Mouse (Mus musculus) frontal cortex, postnatal 10 days (tissue): ENCODE data around the gene Serpina3f.
A peak's percentile ranks its signal among the peaks of the same experiment; 100 is the strongest.
"Not testable (repeated sequence)": the region's sequence is repeated elsewhere in the genome, so short reads cannot be mapped to it uniquely, and the experiment has no call there.

ENCODE experiments used
- DNase-seq, 2 experiments: peaks; one replicate each; pipeline ENCODE4 v3.0.0; 2022; ENCODE audit warnings: low spot score in 2 of 2, mixed read lengths in 1 of 2

The Serpina3f gene

DNA sequence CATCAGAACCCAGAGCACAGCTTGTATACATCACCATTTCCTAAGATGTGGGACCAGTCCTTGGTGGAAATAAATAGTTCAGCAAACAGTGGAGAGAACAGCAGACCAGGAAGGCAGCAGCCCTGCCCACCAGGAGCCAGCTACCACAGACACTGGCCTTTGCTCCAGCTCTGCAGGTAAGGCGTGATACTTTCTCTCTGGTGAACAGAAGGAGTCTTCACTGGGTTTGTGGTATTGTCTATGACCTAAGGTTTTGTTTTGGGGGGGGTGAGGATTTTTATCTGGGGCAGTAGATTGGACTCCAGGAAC, at the start of gene Serpina3f:
TSS of gene Serpina3f (plus strand) at position 100 of the 309 bp plus-strand sequence.
- no peak for DNase-seq

DNA sequence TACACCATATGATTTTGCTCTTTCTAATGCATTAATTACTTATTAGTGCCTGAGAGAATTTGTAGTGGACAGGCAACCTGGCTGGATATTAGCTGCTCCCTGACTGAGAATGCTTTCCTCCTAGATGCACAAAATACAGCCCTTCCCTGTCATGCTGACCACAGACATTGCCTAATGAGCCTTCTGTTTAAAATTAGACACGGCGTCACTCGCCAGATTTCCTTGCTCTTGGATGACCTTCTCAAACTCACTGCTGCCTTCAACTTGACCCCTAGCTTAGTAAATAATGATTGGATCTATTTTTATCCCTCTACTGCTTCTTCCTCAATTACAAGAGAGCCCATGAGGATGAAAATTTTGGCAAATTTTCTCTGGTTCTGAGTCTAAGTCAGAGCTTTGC, 39.6 kb upstream of the Serpina3f start:
- no peak for DNase-seq

DNA sequence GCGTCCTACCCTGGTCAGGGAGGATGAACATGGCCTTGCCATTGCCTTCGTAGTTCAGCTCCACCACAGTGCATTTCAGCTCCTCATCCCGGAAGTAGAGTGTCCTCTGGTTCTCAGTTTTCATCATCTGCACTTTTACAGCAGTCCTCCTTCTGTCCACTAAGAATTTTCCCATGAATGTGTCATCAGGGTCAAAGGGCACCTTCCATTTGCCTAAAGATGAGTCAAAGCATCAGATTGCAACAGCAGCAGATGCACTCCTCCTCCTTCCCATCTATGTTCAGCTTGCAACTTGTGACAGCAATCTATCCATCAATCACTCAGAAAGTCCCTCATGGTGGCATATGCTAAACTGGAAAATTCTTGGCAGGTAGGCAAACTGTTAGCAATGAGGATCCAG, 38.7 kb upstream of the Serpina3f start:
- DNase-seq, result no peak

DNA sequence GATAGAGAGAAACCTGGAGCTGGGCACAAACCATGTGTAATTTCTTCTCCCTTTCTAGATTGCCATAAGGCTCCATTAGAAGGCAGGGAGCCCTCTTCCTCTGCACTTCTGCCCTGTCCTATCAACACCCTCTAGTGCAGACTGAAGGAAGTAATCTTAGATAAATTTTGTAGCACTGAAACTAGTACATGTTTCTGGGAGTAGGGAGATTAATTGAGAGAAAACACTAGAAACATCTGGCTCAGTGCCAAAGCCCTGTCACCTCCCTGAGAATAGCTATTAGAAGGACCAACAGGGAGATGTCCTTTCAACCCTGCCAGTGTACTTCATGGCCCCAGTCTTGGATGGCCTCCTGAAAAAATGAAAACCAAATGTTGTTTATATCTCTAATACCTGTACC, 35.8 kb upstream of the Serpina3f start:
- DNase-seq, result no peak

DNA sequence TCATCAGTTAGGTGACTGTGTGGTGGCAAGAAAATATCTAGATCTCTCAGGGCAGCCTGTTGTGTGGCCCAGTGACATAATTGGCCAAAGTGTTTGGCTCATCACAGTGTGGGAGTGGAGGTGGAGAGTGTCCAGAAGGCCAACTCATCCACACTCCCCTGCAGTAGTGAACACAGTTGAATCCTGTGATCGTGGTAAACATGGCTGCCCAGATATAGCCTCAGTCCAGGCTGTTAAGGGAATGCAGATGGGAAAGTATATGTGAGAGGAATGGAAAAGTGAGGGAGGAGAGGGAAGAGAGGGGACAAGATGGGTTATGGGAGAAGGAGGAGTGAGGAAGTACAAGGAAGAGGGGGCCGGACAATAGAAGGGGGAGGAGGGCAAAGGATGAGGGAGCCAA, 35.4 kb upstream of the Serpina3f start:
- no peak for DNase-seq

DNA sequence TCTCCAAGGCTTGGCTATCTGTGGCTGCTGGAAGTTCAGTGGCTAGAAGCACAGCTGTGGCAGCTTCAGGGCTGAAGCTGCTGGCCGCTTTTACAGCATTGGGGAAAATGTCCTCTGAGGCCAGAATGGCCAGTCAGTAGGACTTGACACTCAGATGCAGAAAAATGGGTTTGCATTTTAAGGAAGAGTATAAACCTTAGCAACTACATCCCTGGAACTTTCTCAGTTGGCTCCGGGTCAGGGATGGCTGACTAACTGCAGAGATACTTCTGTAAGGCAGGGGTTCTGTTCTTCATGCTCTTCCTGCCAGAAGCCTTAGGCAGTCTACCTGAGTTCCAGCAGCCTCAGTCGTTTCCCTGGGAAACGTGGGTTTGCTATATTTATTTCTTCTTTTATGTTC, 29.3 kb upstream of the Serpina3f start:
- no peak for DNase-seq

DNA sequence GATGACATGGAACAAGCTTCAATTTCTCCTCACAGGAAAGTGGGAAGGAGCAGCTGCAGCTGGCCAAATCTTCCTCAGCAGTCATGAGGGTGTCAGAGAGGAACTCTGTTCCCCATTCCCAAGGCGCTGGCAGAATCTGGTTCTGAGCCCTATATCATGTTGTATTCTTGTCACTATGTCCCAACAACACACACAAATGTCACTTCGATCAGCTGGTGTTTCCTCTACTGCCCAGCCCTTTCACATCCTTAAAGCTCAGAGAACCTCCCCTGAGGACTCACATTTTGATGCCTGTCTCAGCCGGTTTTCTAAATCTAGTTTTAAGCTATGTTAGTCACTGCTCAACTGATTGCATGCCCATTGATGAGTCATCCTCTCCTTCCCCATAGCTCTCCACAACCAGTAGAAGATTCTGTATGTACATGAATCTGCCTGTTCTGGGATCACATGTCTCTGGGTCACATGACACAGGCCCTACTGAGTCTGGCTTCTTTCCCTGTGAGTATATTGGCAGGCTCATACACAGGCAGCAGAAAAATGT, 28.2 kb upstream of the Serpina3f start:
- DNase-seq, result no peak

DNA sequence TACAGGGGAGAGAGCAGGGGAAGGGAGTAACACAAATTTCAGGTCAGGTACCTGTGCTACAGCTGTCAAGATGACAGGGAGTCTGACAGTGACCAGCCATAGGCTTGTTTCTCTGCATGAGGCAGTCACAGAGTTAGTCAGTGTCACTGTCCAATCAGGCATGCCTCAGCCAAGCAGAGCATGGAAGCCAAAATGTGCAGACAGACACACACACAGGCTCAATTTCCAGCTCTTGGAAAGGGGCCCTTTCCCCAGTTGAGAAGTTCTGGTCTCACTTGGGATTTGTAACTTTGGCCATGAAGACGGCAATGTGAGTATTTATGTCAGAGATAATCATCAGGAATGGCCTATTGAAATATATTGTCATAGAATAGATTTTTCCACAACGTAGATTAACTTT, 25.1 kb upstream of the Serpina3f start:
- DNase-seq, result no peak

DNA sequence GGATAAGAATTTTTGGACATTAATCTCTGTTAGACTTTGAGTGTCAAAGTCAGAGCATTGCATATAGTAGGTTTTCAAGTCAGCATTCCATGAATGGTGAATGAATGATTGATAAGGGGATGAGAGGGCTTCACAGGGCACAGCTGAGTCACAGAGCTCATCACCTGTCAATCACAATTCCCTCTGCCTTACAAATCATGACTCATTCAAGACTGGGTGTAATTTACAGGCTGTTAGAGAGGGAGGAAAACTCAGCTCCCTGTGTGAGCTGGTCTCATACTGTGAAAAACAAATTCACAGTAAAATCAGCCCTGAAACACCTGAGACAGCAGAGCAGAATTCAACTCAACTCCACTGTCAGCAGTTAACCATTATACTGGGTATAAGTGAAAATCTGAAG, 23.5 kb upstream of the Serpina3f start:
- no peak for DNase-seq

DNA sequence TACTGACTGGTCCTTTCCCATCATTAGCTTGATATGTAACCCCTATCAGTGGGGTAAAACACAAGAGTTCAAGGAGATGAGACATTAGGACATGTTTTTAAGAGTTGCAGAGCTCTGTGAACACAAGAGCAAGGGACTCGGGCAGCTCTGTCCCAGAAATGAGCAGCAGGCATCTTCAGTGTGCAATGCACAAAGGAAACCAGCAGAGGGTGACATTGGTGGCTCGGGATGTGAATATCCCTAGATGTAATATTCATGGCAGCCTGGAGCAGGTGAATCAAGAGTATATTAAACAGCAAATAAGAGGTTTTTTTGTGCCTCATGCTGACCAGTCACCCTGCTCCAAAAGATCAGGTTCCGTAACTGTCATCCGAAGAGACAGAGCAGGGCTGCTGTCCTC, 5.2 kb upstream of the Serpina3f start:
- no peak for DNase-seq

DNA sequence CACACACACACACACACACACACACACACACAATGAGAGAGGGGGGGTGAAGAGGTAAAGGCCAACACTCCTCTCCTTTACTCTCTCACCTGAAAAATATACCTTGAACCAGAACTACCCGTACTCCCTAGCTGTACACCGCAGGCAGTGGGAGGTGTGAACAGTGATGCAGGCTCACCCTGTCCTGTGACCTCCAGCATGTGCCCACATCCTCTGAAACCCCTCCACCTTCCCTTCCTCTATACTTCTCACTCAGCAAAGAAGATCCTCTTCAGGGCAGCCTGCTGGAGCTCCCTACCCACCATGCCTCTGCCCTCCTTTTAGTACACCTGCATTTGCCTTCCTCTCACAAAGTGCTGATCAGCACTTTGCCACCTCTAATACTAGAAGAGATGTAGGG, 4.5 kb upstream of the Serpina3f start:
- no peak for DNase-seq

DNA sequence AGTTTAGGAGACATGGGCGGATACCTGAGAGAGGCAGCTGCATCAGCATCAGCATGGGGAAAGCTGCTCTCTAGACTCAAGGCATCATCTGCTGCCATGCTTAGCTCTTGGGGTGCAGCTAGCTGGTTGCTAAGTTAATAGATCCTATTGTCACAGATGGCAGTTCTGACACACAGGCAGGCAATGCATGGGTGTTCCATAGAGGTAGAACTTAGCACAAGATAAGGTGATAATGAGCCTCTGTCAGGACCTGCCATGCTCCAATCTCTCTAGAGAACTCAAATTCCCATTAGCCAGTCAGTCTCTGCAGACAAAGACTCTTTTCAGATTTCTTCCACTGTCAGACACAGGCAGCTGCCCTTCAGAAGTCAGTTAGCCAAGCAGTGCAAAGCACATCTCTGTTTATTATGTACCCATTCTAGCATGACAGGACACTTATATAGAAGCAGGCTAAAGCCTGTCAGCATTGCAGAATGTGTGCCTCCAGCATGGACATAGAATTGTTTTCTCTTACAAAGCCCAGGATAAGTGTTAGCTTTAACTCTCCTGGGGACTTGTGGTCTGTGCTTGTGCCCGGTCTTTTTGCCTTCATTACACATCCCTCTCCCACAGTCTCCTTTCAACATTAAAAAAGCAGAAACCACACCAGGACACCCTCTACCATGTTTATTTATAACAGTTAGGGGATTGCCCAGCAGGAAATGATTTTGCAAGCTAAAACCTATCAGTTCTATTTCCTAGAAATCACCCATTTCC, 477 bp upstream of the Serpina3f start:
- DNase-seq, result no peak

DNA sequence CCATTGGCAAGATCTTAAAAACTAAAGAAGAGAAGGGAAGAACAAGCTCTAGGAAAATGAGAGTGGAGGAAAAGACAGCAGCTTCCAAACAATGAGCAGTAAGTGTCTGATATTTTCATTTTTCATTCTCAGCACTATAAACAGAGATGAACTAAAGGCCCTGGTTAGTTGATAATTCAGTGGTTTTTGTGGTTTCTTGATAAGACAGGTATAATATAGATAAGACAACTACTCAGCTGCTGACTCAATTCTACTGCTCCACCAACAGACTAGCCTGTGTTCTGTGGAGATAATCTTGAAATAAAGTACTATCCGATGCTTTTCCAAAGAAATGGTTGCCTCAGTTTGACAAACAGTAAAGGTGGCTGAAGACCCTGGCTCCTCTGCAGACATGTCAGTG, 905 bp downstream of the Serpina3f start:
- DNase-seq, result no peak

DNA sequence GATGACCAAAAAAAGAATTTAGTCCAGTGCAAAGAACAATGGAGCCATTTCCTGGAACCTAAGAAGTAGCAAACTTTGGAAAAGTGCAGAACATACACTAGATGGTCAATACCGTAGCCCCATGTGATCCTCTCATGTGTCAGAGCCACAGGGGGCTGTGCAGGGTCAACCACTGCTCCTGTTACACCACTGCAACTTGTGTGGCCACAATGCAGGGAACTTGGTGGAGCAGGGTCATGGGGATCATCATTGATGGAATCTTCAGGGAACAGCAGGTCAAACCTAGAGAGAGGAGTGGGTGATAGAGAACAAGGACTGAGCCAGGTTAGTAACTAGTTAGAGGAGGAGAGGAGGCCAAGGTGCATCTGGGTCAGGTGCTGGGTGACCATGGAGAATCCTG, 7.3 kb downstream of the Serpina3f start:
- no peak for DNase-seq

DNA sequence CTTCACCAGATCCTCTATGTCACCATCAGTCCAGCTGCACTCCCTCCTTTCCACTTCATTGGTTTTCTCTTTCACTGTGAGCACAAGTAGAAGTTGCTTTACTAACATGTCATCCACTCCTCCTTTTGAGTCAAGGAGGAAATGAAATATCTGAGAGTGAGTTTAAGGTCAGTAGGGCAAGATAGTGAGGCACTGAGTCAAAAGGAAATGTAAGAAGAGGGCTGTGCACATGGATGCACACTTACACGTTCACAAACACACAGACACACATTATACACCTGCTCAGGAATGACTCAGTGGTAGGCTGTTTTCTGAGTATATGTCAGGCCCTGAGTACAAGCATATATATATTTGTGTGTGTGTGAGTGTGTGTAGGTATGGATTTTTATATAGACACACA, 9.3 kb downstream of the Serpina3f start:
- no peak for DNase-seq

DNA sequence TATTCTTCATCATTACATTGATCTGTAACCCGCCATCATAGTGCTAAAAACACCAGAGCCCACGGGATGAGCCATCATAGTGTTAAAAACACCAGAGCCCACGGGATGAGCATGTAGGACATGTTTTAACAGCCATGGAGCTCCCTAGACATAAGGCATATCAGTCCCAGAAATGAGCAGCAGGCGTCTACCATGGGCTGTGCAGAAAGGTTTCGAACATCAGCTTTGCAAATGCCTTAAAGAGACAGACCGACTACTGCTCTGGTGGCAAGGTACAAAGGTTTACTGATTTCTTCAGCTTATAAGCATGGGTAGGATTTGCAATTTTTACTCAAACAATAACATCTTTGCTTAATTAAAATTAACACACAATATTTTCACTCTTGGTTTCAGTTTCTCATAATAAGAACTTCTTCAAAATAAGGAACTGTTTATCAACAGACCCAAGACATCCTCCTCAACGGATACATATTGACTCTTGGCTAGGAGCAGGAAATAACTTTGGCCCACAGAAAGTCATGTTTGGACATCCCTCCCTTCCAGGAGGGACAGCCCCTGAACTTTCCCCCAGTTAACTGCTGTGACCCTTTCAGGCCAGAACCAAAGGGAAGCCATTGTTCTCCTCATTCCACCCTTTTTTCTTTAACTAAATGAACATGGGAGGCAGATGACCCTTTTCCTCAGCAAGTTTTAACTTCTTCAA, 10.4 kb downstream of the Serpina3f start:
- no peak for DNase-seq

DNA sequence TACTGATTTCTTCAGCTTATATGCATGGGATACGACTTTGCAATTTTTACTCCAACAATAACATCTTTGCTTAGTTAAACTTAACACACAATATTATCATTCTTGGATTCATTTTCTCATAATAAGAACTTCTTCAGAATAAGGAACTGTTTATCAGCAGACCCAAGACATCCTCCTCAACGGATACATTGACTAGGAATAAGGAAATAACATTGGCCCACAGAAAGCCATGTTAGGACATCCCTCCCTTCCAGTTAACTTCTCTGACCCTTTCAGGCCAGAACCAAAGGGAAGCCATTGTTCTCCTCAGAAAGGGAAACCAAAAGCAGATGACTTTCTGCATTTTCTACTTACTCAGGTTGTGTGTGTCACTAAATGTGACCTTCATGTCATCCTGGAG, 16.4 kb downstream of the Serpina3f start:
- DNase-seq, result no peak

DNA sequence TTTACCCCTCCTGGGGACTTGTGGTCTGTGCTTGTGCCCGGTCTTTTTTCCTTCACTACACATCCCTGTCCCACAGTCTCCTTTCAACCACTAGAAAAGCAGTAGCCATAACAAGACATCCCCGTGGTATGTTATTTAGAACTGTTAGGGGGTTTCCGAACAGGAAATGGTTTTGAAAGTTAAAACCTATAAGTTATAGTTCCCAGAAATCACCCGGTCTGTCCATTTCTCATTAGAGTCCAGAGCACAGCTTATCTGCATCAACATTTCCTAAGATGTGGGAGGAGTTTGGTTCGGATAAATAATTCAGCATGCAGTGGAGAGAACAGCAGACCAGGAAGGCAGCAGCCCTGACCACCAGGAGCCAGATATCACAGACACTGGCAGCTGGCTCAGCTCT, 21.6 kb downstream of the Serpina3f start, which contains the start of gene Serpina3g:
TSS of gene Serpina3g (plus strand) at position 331 of the 400 bp plus-strand sequence.
- no peak for DNase-seq

DNA sequence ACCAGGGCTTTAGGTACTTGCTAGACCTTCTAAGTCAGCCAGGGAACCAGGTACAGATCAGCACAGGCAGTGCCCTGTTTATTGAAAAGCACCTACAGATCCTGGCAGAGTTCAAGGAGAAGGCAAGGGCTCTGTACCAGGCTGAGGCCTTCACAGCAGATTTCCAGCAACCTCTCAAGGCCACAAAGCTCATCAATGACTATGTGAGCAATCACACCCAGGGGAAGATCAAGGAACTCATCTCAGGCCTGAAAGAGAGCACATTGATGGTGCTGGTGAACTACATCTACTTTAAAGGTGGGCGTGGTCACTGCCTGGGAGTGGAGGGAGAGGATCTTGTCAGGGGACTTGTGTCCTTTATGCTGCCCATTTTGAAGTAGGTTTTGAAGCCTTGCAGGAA, 23.7 kb downstream of the Serpina3f start:
- not testable (repeated sequence) for DNase-seq

DNA sequence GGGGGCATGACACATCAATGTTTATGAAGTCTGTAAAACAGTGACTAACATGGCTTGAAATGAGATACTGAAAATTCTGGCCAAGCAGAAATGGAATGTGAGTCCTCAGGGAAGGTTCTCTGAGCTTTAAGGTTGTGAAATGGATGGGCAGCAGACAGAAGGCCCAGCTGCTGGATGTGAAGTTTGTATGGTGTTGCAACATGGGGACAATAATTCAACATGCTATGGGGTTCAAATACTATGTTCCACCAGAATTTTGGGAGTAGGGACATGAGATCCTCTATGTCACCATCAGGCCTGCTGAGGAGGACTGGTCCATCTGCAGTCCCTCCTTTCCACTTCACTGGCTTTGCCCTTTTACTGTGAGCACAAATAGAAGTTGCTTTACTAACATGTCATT, 29.0 kb downstream of the Serpina3f start:
- no peak for DNase-seq

DNA sequence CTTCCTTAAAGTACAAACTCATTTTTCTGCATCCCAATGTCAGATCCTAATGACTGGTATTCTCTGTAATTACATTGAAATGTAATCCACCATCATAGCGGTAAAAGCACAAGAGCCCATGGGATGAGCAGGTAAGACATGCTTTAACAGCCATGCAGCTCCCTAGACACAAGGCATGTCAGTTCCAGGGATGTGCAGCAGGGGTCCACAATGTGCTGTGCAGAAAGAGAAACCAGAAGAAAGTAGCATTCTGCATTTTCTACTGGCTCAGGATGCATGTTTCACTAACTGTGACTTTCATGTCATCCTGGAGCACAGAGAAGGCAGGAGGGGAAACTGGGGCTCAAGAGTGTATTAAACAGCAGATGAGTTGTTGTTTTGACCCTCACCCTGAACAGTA, 30.7 kb downstream of the Serpina3f start:
- peak in 1 of 2 experiments; percentile 37 for DNase-seq

DNA sequence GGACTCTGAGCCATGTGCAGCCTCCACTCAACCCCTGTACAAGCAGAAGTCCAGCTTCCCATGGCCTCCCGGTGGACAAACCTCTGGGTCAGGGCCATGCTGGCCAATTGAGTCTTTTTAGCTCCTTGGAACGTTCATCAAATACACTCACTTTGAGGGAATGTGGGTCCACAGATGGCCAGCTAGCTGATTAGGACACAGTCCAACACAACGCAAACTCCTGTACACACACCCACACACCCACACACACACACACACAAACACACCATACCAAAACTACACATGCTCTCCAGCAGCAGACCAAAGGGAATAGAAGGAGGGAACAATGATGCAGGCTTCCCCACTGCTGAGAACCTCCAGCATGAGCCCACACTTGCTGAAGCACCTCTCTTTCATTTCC, 31.3 kb downstream of the Serpina3f start:
- DNase-seq, result no peak

DNA sequence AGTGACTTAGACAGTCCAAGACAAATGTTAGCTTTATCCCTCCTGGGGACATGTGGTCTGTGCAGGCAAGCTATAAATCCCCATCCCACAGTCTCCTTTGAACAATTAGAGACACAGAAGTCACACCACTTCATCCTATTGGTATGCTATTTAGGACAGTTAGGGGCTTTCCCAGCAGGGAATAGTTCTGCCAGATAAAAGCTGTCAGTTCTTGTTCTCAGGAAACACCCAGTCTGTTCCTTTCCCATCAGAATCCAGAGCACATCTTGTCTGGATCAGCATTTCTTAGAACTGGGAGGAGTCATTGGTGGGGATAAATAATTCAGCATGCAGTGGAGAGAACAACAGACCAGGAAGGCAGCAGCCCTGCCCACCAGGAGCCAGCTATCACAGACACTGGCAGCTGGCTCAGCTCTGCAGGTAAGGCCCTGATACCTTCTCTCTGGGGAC, 33.2 kb downstream of the Serpina3f start:
- no peak for DNase-seq
